Mouse (Mus musculus): ENCODE results near the gene Iyd.

Gene Iyd

GRCm38 (mm10) chr10:3549384-3549783, 9.3 kb downstream of the Iyd start:
- DNase-seq (ENCODE audit: low spot score), result no peak

DNA sequence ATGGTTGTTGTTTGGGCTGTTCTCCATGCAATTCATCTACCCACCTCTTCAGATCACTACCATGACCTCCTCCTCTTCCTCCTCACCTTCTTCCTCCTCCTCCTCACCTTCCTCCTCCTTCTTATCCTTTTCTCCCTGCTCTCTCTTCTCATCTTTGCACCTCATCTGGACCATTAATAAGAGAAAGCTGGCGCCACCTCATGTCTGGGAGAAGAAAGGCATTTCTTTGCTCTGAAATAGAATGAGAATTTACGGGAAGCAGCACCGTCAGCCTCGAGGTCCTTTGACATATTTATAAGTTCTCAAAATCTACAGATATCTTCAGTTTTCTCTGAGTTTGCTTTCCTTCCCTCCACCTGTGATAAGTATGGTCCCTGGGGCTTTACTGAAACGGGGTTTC, 15.1 kb downstream of the Iyd start:
- DNase-seq (ENCODE audit: low spot score), result no peak

DNA sequence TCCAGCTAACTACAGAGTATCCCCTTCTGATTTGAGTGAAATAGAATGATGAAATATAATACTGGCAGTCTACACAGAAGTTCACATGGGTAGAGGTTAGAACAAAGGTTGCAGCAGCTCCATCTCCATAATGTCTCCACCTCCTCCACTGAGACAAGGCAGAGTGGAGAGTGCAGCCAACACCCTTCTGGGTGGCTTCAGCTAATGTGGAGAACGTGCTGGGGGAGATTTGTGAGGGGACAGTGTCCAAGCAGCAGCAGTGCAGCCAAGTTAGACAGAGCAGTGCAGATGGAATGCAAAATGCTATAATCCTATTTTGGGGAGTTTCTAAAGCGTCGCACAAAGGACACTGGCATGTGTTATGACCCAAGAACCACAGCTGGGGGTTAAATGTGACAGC, 16.5 kb downstream of the Iyd start:
- no peak for DNase-seq (ENCODE audit: low spot score)

- no peak for DNase-seq (ENCODE audit: low spot score)
Observed at GRCm38 (mm10) chr10:3559136-3559535, 19.1 kb downstream of the Iyd start.

- DNase-seq (ENCODE audit: low spot score), result no peak
Observed at GRCm38 (mm10) chr10:3562165-3562564, 22.1 kb downstream of the Iyd start.

DNA sequence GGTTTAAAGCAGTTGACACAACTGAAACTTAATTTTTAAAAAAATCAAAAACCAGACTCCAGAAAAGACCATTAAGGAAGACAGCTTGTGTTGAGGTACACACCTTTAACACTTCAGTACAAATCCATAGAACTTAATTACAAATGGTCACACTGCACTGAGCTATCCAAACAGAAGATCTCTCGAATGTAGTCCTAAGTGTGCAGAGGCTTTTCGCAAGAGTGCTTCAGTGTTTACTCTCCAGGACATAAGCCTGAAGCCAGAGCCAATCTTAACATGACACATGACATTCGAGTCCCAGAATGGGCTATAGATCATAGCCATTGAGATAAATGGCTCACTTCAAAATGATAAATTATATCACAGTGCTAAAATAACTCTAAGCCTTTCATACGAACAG, 25.1 kb downstream of the Iyd start:
- no peak for DNase-seq (ENCODE audit: low spot score)

- DNase-seq (ENCODE audit: low spot score), result no peak
Observed at GRCm38 (mm10) chr10:3567821-3568220, 27.8 kb downstream of the Iyd start.

GRCm38 (mm10) chr10:3572723-3573649, 32.9 kb downstream of the Iyd start:
- peak; percentile 14 for DNase-seq (ENCODE audit: low spot score)

- no peak for DNase-seq (ENCODE audit: low spot score)
Observed at GRCm38 (mm10) chr10:3573905-3574500, 34.0 kb downstream of the Iyd start.

DNA sequence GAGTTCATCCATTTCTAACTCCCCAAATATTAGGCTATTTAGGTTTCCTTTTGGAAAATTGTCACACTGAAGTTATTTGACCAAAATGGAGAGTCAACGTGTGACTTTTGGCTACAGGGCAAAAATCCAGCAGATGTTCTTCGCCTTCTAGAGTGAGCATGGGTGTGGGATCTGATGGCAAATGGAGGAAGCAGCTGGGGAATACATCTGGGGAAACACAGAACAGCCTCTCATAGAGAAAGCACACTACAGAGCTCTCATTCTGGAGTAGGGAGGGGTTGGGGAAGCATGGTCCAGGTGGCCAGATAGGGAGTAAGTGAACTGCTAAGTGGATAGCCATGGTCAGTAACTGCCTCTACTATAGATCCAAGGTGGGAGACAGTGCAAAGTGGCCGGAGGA, 50.6 kb downstream of the Iyd start:
- no peak for DNase-seq (ENCODE audit: low spot score)

GRCm38 (mm10) chr10:3591790-3592189, 51.8 kb downstream of the Iyd start:
- DNase-seq (ENCODE audit: low spot score), result no peak

DNA sequence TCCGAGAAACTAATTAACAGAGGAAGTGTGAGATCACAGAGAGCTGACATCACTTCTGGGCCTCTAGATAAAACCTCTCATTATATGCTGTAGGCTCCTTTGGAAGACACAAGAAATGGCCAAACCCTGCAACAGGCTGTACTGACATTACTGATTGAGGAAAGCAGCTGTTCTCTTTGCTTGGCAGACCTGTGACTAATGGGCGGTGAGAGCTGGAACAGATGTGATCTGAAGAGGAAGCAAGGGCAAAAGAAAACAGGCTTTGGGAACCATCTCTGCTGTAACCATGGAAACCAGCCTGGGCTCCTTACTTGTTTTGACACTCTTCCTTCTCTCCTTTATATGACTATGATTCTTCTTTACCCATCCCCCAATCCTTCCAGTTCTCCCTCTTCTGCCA, 56.7 kb downstream of the Iyd start:
- no peak for DNase-seq (ENCODE audit: low spot score)

DNA sequence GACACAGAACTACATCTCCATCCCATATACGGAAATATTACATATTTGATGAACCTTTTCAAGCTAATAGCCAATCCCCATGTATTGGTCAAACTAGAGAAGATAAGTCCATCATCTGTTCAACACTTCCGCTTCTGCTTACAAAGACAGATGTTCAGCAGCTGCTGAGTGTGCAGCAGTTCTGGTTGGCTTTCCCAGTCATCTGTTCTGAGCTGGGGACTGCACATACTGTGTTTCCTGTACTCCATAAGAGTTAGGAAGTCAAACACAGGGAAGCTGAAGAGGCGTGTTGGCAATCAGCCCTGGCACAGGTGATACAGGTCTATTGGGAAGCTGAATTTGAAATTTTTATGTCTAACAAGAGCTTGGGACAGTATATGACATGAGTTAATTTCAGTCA, 57.7 kb downstream of the Iyd start:
- no peak for DNase-seq (ENCODE audit: low spot score)

All from adipocyte (in vitro differentiated cells).